Mouse (Mus musculus) cerebellum, postnatal 14 days (tissue): ENCODE results near the gene Atp7a.
A peak's percentile ranks its signal among the peaks of the same experiment; 100 is the strongest.
"Not testable (repeated sequence)": the region's sequence is repeated elsewhere in the genome, so short reads cannot be mapped to it uniquely, and the experiment has no call there.

Experiments
- DNase-seq, 2 experiments: peaks; one replicate each; pipeline ENCODE4 v3.0.0; 2021; ENCODE audit warnings: mixed read lengths in 2 of 2

Atp7a gene

DNA sequence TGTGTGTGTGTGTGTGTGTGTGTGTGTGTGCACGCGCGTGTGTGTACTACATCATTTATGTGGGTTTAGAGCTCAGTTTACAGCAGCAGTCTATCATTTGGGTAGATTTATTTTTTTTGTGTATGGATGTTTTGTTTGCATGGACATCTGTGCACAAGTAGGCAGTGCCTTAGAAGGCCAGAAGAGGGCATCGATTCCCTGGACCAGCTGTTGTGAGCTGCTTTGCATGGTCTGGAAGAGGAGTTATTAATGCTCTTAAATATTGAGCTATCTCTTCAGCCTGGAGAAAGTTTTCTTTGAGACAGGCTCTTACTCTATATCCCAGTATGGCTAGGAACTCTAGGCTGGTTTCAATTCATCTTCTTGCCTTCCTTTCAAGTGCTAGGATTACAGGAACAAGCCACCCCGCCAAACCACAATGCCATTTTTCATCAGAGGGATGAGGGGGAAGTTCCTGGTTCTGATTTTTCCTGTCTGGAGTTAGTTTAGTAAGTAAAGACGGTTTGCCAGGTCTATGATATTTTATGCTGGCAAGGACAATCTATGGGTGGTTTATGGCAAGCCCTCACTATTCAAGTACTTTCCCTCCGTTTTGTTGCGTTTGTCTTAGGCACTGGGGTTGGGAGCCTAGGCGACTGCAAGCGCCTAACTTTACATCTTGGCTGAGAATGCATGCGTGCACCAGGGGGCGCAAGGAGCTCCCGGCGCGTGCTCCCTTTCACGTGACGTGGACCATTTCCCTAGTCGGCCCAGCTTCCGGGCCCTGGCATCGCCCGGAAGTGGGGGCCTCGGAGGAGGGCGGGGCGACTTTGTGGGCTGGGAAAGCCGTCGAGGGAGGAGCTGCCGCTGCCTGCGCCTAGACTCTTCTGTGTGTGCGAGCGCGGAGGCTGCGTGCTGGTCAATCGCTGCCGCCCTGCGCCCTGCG, at the start of gene Atp7a:
Gene Atp7a, plus strand, starts transcription at position 859 of the 925 bp plus-strand sequence.
- peak; percentile 89 for DNase-seq

GRCm38 (mm10) chrX:106001605-106002004, 25.5 kb upstream of the Atp7a start:
- DNase-seq: no peak

DNA sequence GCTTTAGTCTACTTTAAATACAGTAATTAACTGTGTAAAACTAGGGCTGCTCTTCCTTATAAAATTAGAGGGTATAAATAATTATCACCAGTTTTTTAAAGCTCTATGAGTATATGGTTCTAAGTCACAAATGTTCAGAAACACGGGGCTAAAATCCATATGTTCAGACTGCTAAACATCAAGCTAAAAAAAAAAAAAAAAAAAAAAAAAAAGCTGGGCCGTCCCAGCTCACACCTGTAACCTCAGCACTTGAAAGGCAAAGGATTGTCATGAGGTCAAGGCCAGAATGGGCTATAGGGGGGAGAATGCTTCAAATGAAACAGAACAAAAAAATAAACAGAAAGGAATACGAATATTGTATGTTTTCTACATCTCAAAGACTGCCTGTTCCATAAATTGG, 16.3 kb upstream of the Atp7a start:
- no peak for DNase-seq

DNA sequence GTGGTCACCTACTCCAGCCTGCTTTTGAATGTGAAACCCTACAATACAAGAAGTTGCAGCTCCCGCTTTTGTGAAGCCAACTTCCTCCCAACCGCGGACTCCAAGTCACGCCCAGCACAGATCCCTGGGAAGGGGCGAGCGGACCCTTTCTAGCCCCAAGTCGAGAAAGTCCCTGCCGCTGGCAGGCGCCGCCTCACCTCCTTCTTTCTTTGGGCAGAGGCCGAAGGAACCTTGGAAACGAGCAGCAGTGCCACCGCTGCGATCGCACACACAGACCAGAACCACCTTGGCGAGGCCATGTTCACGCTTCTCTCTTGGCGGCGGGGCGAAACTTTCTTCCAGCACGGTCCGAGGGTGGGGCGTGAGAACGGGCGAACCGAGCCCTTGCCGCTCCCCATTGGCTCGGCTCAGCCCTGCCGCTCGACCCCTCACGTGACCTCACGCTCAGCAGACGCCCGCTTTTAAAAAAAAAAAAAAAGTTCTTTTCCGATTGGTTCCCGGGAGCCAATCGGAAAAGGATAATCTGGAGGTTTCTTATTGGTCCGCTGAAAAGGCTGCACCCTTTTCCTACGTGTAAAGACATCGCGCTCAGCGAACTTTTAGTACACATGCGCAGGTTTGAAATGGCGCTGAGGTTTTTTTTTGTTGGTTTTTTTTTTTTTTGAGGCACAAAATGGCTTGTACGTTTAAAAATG, 15.5 kb upstream of the Atp7a start, which contains the start of gene Magt1:
Gene Magt1, minus strand, starts transcription at position 442 of the 695 bp plus-strand sequence.
- DNase-seq: peak; percentile 81 to 82

DNA sequence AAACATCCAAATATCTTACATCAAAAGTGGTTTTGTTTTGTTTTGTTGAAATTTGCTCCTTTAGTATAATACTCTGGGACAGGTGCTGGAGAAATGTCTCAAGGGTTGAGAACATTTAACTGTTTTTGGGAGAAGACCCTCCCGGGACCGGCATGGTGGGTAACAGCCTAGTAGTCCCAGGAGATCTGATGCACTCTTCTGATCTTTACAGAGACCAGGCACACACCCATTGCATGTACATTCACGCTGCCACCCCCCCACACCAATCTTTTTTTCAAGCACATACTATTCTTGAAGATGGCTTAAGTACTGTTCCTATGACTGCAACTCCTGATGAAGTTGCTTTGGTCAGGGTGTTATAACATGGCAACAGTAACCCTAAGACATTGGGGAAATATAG, 14.5 kb upstream of the Atp7a start:
- peak in 1 of 2 experiments; percentile 12 for DNase-seq

GRCm38 (mm10) chrX:106013217-106013616, 13.9 kb upstream of the Atp7a start:
- DNase-seq: peak; percentile 58 to 68

DNA sequence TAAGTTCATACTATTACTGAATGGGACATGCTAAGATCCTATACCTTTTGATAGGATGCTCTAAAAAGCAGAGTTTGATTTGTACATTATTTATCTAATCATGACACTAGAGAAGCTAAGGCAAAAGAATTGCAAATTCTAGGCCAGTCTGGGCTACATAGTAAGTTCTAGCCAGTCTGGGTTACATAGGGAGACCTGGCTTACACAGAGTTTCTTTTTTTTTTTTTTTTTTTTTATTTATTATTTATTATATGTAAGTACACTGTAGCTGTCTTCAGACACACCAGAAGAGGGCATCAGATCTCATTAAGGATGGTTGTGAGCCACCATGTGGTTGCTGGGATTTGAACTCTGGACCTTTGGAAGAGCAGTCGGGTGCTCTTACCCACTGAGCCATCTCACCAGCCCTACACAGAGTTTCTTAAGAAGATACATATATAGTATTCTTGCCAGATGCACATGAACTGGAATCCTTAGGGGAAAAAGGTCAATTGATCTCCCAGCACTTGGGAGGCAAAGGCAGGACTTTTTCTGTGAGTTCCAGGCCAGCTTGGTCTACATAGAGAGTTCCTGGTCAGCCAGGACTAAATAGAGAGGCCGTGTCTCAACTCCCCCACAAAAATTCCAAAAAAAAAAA, 12.2 kb upstream of the Atp7a start:
- not testable (repeated sequence) for DNase-seq

GRCm38 (mm10) chrX:106015571-106016322, 11.3 kb upstream of the Atp7a start, which contains the start of gene Cox7b:
TSS of gene Cox7b (plus strand) at chrX:106015700.
- DNase-seq: peak; percentile 83 to 87

DNA sequence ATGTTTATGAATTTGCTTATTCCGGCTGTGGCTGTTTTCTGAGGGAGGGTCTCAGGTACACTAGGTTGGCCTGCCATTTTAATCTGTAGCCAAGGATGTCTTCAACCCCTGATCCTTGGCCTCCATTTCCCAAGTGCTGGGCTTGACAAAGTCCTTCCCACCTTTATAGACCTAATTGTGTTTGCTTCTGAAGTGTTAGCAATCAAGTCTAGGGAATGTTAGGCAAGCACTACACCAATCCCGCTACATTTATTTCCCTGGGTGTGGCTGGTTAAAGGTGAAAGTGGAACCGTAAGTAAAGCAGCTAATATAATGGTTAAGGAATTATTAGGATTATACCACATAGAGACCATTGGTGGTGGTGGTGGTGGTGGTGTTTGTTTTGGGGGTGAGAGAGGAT, 10.0 kb upstream of the Atp7a start:
- DNase-seq: no peak

- no peak for DNase-seq
Observed at GRCm38 (mm10) chrX:106017516-106017915, 9.6 kb upstream of the Atp7a start.

DNA sequence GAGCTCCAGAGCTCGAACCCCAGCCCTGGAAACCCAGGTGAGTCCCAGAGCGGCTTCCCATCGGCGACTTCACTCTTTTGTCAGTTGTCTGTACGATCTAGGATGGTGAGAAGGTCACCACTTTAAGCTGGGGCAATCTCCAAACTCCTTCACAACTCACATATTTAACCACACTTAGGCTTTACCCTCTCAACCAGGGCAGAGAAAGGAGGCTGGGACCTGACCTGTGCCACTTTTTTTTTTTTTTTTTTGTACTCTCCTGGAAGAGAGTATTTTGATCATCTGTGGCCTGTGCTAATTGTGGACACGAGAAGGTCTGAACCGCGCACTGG, 233 bp downstream of the Atp7a start:
- DNase-seq: no peak

DNA sequence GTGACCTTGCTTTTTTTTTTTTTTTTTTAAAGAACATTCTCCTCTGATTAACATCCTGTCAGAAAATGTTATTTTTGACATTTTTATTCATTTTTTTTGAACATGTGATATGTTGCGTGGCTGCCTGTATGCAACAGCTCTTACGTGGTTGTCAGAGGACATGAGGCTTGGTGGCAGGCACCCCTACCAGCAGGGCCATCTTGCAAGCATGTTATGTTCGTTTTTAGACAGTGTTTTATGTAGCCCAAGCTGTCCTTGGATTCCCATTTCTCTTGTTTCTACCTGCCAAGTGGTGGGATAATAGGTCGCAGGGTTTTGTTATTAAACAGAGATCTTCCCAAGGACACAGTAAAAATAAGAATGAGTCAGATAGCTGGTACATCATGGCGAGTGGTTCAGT, 3.1 kb downstream of the Atp7a start:
- no peak for DNase-seq

- DNase-seq: no peak
Observed at GRCm38 (mm10) chrX:106031124-106031523, 4.0 kb downstream of the Atp7a start.

GRCm38 (mm10) chrX:106035727-106036126, 8.7 kb downstream of the Atp7a start:
- DNase-seq: no peak

- DNase-seq: no peak
Observed at GRCm38 (mm10) chrX:106037185-106037752, 10.2 kb downstream of the Atp7a start.

- DNase-seq: peak in 1 of 2 experiments; percentile 4
Observed at GRCm38 (mm10) chrX:106043863-106044617, 17.0 kb downstream of the Atp7a start.

GRCm38 (mm10) chrX:106045455-106045854, 18.4 kb downstream of the Atp7a start:
- DNase-seq: no peak

DNA sequence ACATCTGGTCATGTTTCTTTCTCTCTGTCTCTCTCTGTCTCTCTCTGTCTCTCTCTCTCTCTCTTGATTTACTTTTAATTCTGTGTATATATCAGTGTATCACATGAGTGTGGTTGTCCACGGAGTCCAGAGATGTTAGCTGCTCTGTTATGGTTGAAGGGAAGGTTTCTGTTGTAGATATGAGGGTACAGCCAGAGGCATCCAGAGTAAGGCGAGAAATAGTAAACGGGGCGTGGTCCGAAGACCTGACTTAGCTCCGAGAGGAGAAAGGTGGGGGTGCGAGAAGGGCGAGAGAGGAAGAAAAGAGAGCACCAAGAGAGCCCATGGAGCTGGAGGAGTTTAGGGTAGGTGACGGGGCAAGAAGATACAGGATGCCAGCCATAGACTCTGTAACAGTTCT, 18.9 kb downstream of the Atp7a start:
- no peak for DNase-seq

DNA sequence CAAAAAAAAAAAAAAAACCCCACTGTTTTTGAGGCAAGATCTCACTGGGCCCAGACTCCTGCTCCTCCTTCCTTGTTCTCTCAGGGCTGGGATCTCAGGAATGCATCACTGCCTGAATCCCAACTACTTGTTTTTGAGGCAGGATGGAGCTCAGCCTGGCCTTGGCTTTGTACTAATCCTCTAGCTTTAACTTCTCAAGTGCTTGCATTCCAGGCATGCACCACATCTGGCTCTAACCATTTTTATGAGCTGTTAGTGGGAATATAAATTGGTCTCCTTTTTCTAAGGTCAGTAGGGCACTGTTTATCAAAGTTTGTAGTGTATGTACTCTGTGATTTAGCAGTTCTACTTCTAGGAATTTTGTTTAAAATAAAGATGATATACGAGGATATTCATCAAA, 21.1 kb downstream of the Atp7a start:
- no peak for DNase-seq

GRCm38 (mm10) chrX:106077858-106078257, 50.8 kb downstream of the Atp7a start:
- not testable (repeated sequence) for DNase-seq

DNA sequence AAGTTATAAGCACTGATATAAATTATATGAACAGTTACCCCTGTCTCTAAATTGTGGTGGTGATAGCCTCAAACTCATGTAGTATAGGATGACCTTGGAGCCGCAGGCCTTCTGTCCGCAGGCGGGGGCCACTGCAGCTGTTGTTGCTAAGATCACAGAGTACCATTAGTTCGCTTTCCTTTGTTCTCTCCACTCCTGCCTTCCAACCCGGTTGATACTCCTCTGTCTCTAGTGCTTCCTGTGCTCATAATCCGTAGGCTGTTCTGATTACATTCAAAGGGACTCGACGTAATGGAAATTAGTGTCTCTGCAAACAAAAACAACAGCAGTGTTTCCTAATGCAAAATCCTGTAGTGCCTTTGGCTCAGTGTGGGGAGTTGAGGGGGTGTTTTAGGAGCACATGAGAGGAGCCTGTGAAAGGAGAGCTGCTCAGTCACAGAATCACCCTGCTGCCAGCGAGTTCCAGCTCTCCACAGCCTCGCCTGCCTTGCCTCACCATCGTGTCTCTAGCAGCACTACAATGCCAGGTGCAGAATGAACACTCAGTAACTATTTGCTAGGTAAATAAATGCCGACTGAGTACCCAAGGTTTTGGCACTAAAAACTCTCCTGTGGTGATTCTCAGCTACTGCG, 53.9 kb downstream of the Atp7a start:
- DNase-seq: no peak
